Mouse (Mus musculus) embryonic facial prominence, embryonic 12.5 days (tissue): Measurements from ENCODE around the gene Myo1e. TPM values are rescaled to one million over a fixed set of nuclear protein-coding genes. Genes with fewer than 3 reads are reported as not detected.

Source experiments
- ATAC-seq: fragments of 200-750 bp; cut with Nextera tagmentation; 2 replicates; pipeline ENCODE4 v1.8.0; 2017; ENCODE audit not compliant: insufficient number of reproducible peaks, insufficient read depth, low FRiP score, low TSS enrichment
- H3K27ac ChIP-seq: fragments of 300-500 bp; sonication (generic); 2 replicates; pipeline ENCODE4 v1.5.1; 2016; ENCODE audit warnings: mild to moderate bottlenecking
- H3K27me3 ChIP-seq: fragments of 300-500 bp; sonication (generic); 2 replicates; pipeline ENCODE4 v1.6.1; 2016; ENCODE audit warnings: mild to moderate bottlenecking, moderate library complexity
- H3K36me3 ChIP-seq: fragments of 300-500 bp; sonication (generic); 2 replicates; pipeline ENCODE4 v1.6.1; 2016; ENCODE audit warnings: mild to moderate bottlenecking
- H3K4me1 ChIP-seq: fragments of 300-500 bp; sonication (generic); 2 replicates; pipeline ENCODE4 v1.6.1; 2016
- H3K4me2 ChIP-seq: fragments of 300-500 bp; sonication (generic); replicated peaks from 2 replicates; pipeline ENCODE4 v1.6.1; 2016; ENCODE audit warnings: mild to moderate bottlenecking, moderate library complexity
- H3K4me3 ChIP-seq: fragments of 300-500 bp; sonication (generic); 2 replicates; pipeline ENCODE4 v1.5.1; 2016; ENCODE audit warnings: mild to moderate bottlenecking
- H3K9ac ChIP-seq: fragments of 300-500 bp; sonication (generic); 2 replicates; pipeline ENCODE4 v1.6.1; 2016; ENCODE audit warnings: mild to moderate bottlenecking, moderate library complexity
- H3K9me3 ChIP-seq: fragments of 300-500 bp; sonication (generic); 2 replicates; pipeline ENCODE4 v1.6.1; 2016; ENCODE audit warnings: mild to moderate bottlenecking, moderate library complexity
- whole genome bisulfite sequencing: fragments of 180-500 bp; shearing (Covaris S2); methylation state at CpG from one replicate; pipeline ENCODE4 v1.1.7; 2016; 5-methylcytosine and 5-hydroxymethylcytosine counted together
- polyA plus RNA-seq: library from polyadenylated mRNA; unstranded; fragments of >200 nt; fragmentation: Nextera tagmentation; extraction: Ambion mirVana; gene quantifications from 2 replicates; pipeline ENCODE4 v1.2.1, GENCODE M21; 2016

Myo1e gene
- polyA plus RNA-seq, 1 experiment from 2014 or later: 21.0 TPM

- no peak overlapping the region for H3K4me2 ChIP-seq
- WGBS: 92% methylated on average over 3 of the region's 3 CpGs
- H3K9ac ChIP-seq: no peak overlapping the region
- H3K27me3 ChIP-seq: no peaks in the 10 kb centered on the region
- ATAC-seq: no peak
- no peak overlapping the region for H3K27ac ChIP-seq
- peaks cover 60% of the 10 kb centered on the region for H3K36me3 ChIP-seq
- no peak overlapping the region for H3K4me3 ChIP-seq
- no peaks in the 10 kb centered on the region for H3K4me1 ChIP-seq
- no peaks in the 10 kb centered on the region for H3K9me3 ChIP-seq
These were observed 199.4 kb downstream of the Myo1e start for GRCm38 (mm10) chr9:70406596-70406995.

- Histone ChIP-seq H3K4me2 (no peak overlapping the region), H3K9me3 (no peaks in the 10 kb centered on the region), H3K4me1 (no peaks in the 10 kb centered on the region), H3K27ac (no peak overlapping the region), H3K9ac (no peak overlapping the region), H3K36me3 (peaks cover 80% of the 10 kb centered on the region), H3K4me3 (no peak overlapping the region), H3K27me3 (no peaks in the 10 kb centered on the region)
- no peak for ATAC-seq
- 91% methylated on average over 3 of the region's 3 CpGs for WGBS
These were observed 201.6 kb downstream of the Myo1e start for GRCm38 (mm10) chr9:70408791-70409190.

GRCm38 (mm10) chr9:70409743-70410142 lies 202.6 kb downstream of the Myo1e start:
- no peak overlapping the region for H3K9ac ChIP-seq
- no peak for ATAC-seq
- no peaks in the 10 kb centered on the region for H3K27me3 ChIP-seq
- no peaks in the 10 kb centered on the region for H3K4me1 ChIP-seq
- 93% methylated on average over 8 of the region's 8 CpGs for WGBS
- no peak overlapping the region for H3K4me3 ChIP-seq
- H3K36me3 ChIP-seq: peaks cover 88% of the 10 kb centered on the region
- H3K4me2 ChIP-seq: no peak overlapping the region
- H3K27ac ChIP-seq: no peak overlapping the region
- no peaks in the 10 kb centered on the region for H3K9me3 ChIP-seq

GRCm38 (mm10) chr9:70410668-70411067 lies 203.5 kb downstream of the Myo1e start:
- H3K36me3 ChIP-seq: peaks cover 92% of the 10 kb centered on the region
- H3K9ac ChIP-seq: no peak overlapping the region
- ATAC-seq: no peak
- H3K4me1 ChIP-seq: no peaks in the 10 kb centered on the region
- no peak overlapping the region for H3K4me2 ChIP-seq
- no peak overlapping the region for H3K4me3 ChIP-seq
- H3K9me3 ChIP-seq: no peaks in the 10 kb centered on the region
- WGBS: 49% methylated on average over 11 of the region's 11 CpGs
- no peaks in the 10 kb centered on the region for H3K27me3 ChIP-seq
- no peak overlapping the region for H3K27ac ChIP-seq

GRCm38 (mm10) chr9:70413038-70413437 lies 205.9 kb downstream of the Myo1e start:
- H3K9me3 ChIP-seq: no peaks in the 10 kb centered on the region
- H3K27ac ChIP-seq: no peak overlapping the region
- no peaks in the 10 kb centered on the region for H3K27me3 ChIP-seq
- no peak overlapping the region for H3K9ac ChIP-seq
- no peak for ATAC-seq
- H3K36me3 ChIP-seq: peaks cover 89% of the 10 kb centered on the region
- 94% methylated on average over 7 of the region's 7 CpGs for WGBS
- no peak overlapping the region for H3K4me3 ChIP-seq
- no peaks in the 10 kb centered on the region for H3K4me1 ChIP-seq
- H3K4me2 ChIP-seq: no peak overlapping the region

- no peak for ATAC-seq
- no peaks in the 10 kb centered on the region for H3K27me3 ChIP-seq
- no peak overlapping the region for H3K9ac ChIP-seq
- H3K4me1 ChIP-seq: 0 out of 2 replicates have a peak, but pooled peaks cover 3% of the 10 kb centered on the region
- H3K4me2 ChIP-seq: no peak overlapping the region
- H3K4me3 ChIP-seq: no peak overlapping the region
- H3K36me3 ChIP-seq: peaks cover 64% of the 10 kb centered on the region
- H3K9me3 ChIP-seq: no peaks in the 10 kb centered on the region
- 79% methylated on average over 3 of the region's 3 CpGs for WGBS
- H3K27ac ChIP-seq: no peak overlapping the region
These were observed 209.3 kb downstream of the Myo1e start for GRCm38 (mm10) chr9:70416412-70416811.

GRCm38 (mm10) chr9:70421257-70422056 lies 214.3 kb downstream of the Myo1e start, which contains the start of gene Ccnb2:
Gene Ccnb2, minus strand, starts transcription at chr9:70421547.
- 4% methylated on average over 45 of the region's 45 CpGs for WGBS

GRCm38 (mm10) chr9:70422661-70423060 lies 215.5 kb downstream of the Myo1e start:
- WGBS: 97% methylated on average over 2 of the region's 2 CpGs
- no peaks in the 10 kb centered on the region for H3K9me3 ChIP-seq
- H3K4me3 ChIP-seq: no peak overlapping the region
- no peak overlapping the region for H3K4me2 ChIP-seq
- no peak overlapping the region for H3K27ac ChIP-seq
- H3K4me1 ChIP-seq: peaks cover 7% of the 10 kb centered on the region; the same call in 1 of the 2 replicates
- H3K27me3 ChIP-seq: no peaks in the 10 kb centered on the region
- peaks cover 40% of the 10 kb centered on the region for H3K36me3 ChIP-seq
- no peak overlapping the region for H3K9ac ChIP-seq
- no peak for ATAC-seq

More at GRCm38 (mm10) chr9:70421257-70422056, 214.3 kb downstream of the Myo1e start, which contains the start of gene Ccnb2:
- Histone ChIP-seq H3K27ac (peak within 1 kb of the TSS; percentile 73; the same call in 1 of the 2 replicates), H3K9me3 (no peaks in the 10 kb centered on the region), H3K9ac (peak within 1 kb of the TSS; percentile 75), H3K4me3 (peak within 1 kb of the TSS; percentile 73), H3K4me1 (peaks cover 7% of the 10 kb centered on the region; the same call in 1 of the 2 replicates), H3K27me3 (no peaks in the 10 kb centered on the region), H3K36me3 (peaks cover 38% of the 10 kb centered on the region), H3K4me2 (peak within 1 kb of the TSS; percentile 83)
- peak; percentile 92 for ATAC-seq

- H3K9ac ChIP-seq: no peak overlapping the region
- no peak overlapping the region for H3K4me2 ChIP-seq
- H3K36me3 ChIP-seq: peaks cover 68% of the 10 kb centered on the region
- H3K9me3 ChIP-seq: no peaks in the 10 kb centered on the region
- no peak overlapping the region for H3K4me3 ChIP-seq
- H3K27me3 ChIP-seq: no peaks in the 10 kb centered on the region
- 96% methylated on average over 4 of the region's 4 CpGs for WGBS
- no peak overlapping the region for H3K27ac ChIP-seq
- no peak for ATAC-seq
- H3K4me1 ChIP-seq: no peaks in the 10 kb centered on the region
These were observed 232.8 kb downstream of the Myo1e start for GRCm38 (mm10) chr9:70439959-70440358.

GRCm38 (mm10) chr9:70449072-70449471 lies 241.9 kb downstream of the Myo1e start:
- Histone ChIP-seq H3K36me3 (peaks cover 36% of the 10 kb centered on the region), H3K9ac (no peak overlapping the region)
- 92% methylated on average over 5 of the region's 5 CpGs for WGBS

More at GRCm38 (mm10) chr9:70449072-70449471, 241.9 kb downstream of the Myo1e start:
- no peaks in the 10 kb centered on the region for H3K9me3 ChIP-seq
- no peak for ATAC-seq
- H3K27me3 ChIP-seq: no peaks in the 10 kb centered on the region
- H3K4me3 ChIP-seq: no peak overlapping the region
- H3K4me2 ChIP-seq: no peak overlapping the region
- no peaks in the 10 kb centered on the region for H3K4me1 ChIP-seq
- no peak overlapping the region for H3K27ac ChIP-seq
